Mouse (Mus musculus): ENCODE results near the gene Phc2. TPM values are rescaled to one million over a fixed set of nuclear protein-coding genes. Genes with fewer than 3 reads are reported as not detected.
A peak's percentile ranks its signal among the peaks of the same experiment; 100 is the strongest.

Phc2 gene
- polyA plus RNA-seq, 1 experiment from 2014 or later = 56.3 TPM

DNA sequence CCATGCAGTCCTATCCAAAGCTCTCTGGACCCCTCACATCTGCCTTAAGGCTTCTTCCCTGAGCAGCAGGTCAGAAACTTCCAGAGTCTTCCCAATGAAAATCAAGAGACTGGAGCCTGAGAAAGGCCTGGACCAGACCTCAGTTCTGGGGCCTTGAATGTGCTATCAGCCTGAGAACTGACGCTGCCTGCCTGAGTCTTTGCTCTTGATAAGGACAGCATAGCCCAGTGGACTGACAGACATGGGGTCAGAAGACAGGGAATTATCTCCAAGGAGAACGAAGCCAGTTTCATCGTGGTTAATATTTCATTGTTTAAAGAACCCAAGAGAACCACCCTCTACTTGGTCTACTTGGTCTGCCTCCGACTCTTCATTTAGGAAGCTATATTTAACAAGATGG, 128.1 kb downstream of the Phc2 start:
- H3K9me3 ChIP-seq (ENCODE audit: low read length) = no peaks in the 10 kb centered on the region
- no peak overlapping the region for H3K4me2 ChIP-seq (replicated peaks; ENCODE audit: low read depth, low read length)
- TF ChIP-seq CTCF (IDR thresholded peaks at IDR 0.05) (no peak), EP300 (IDR thresholded peaks at IDR 0.05) (no peak)
- 58% methylated on average over 4 of the region's 4 CpGs for WGBS
- peaks cover 21% of the 10 kb centered on the region for H3K36me3 ChIP-seq (ENCODE audit: insufficient read depth, low read length)
- DNase-seq (ENCODE audit: low spot score) (no peak), ATAC-seq (no peak)
- no peaks in the 10 kb centered on the region for H3K4me1 ChIP-seq (ENCODE audit: insufficient read depth, low read depth, low read length)
- no peaks in the 10 kb centered on the region for H3K27me3 ChIP-seq (replicated peaks; ENCODE audit: insufficient read depth, low read length)
- no peak overlapping the region for H3K4me3 ChIP-seq (ENCODE audit: low read depth, low read length)
- no peak overlapping the region for H3K27ac ChIP-seq (ENCODE audit: low read length)
- H3K9ac ChIP-seq (replicated peaks; ENCODE audit: low read depth) = no peak overlapping the region

- no peak for ATAC-seq
- 88% methylated on average over 15 of the region's 15 CpGs for WGBS
- Histone ChIP-seq H3K9ac (replicated peaks; ENCODE audit: low read depth) (no peak overlapping the region), H3K4me3 (ENCODE audit: low read depth, low read length) (no peak overlapping the region), H3K4me1 (ENCODE audit: insufficient read depth, low read depth, low read length) (no peaks in the 10 kb centered on the region), H3K27me3 (replicated peaks; ENCODE audit: insufficient read depth, low read length) (no peaks in the 10 kb centered on the region), H3K27ac (ENCODE audit: low read length) (no peak overlapping the region), H3K4me2 (replicated peaks; ENCODE audit: low read depth, low read length) (no peak overlapping the region), H3K9me3 (ENCODE audit: low read length) (no peaks in the 10 kb centered on the region), H3K36me3 (ENCODE audit: insufficient read depth, low read length) (peaks cover 21% of the 10 kb centered on the region)
- DNase-seq (ENCODE audit: low spot score) = no peak
- TF ChIP-seq EP300 (IDR thresholded peaks at IDR 0.05) (no peak), CTCF (IDR thresholded peaks at IDR 0.05) (no peak)
These were observed 130.6 kb downstream of the Phc2 start for GRCm38 (mm10) chr4:128784950-128785631.

DNA sequence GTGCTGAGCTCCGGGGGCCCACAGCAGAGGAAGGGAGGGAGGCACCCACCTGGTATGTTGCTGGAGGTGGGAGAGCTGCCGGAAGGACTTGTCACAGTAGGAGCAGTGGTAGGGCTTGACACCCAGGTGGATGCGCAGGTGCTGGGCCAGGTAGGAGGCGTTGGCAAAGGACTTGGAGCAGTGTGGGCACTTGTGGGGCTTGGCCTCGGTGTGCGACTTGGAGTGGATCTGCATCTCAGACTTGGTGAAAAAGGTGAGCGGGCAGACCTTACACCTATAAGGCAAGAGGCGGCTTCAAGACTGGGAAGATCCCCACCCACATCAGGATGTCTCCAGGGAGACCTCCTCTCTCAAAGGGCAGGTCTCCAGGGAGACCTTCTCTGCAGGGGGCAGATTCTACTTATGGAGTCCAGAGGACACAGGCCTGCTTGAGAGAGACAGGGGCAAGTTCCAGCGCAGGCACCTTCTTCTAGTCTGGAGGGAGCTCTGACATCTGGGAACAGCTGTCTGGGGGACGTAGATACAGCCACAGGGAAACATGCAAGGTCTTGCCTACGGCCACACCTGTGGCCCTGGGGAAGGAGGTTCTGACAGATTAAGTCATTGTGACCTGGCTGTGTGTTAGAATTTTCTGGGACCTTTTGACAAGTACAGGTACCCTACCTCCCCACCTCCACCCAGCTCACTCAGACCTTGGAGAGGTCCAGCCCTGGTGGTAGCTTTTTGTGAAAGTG, 131.6 kb downstream of the Phc2 start:
- DNase-seq (ENCODE audit: low spot score) (no peak), ATAC-seq (no peak)
- Histone ChIP-seq H3K4me1 (ENCODE audit: insufficient read depth, low read depth, low read length) (no peaks in the 10 kb centered on the region), H3K27ac (ENCODE audit: low read length) (no peak overlapping the region), H3K9ac (replicated peaks; ENCODE audit: low read depth) (no peak overlapping the region), H3K27me3 (replicated peaks; ENCODE audit: insufficient read depth, low read length) (no peaks in the 10 kb centered on the region), H3K36me3 (ENCODE audit: insufficient read depth, low read length) (peaks cover 21% of the 10 kb centered on the region), H3K4me3 (ENCODE audit: low read depth, low read length) (no peak overlapping the region), H3K9me3 (ENCODE audit: low read length) (no peaks in the 10 kb centered on the region), H3K4me2 (replicated peaks; ENCODE audit: low read depth, low read length) (no peak overlapping the region)
- WGBS = 94% methylated on average over 10 of the region's 11 CpGs
- TF ChIP-seq EP300 (IDR thresholded peaks at IDR 0.05) = no peak
- TF ChIP-seq CTCF (IDR thresholded peaks at IDR 0.05) = no peak

GRCm38 (mm10) chr4:128787023-128787939, 132.8 kb downstream of the Phc2 start:
- TF ChIP-seq CTCF (IDR thresholded peaks at IDR 0.05) (no peak), EP300 (IDR thresholded peaks at IDR 0.05) (no peak)
- no peak for ATAC-seq
- no peak for DNase-seq (ENCODE audit: low spot score)
- Histone ChIP-seq H3K4me3 (ENCODE audit: low read depth, low read length) (no peak overlapping the region), H3K27ac (ENCODE audit: low read length) (no peak overlapping the region), H3K27me3 (replicated peaks; ENCODE audit: insufficient read depth, low read length) (no peaks in the 10 kb centered on the region), H3K4me1 (ENCODE audit: insufficient read depth, low read depth, low read length) (no peaks in the 10 kb centered on the region), H3K36me3 (ENCODE audit: insufficient read depth, low read length) (peaks cover 18% of the 10 kb centered on the region), H3K9me3 (ENCODE audit: low read length) (no peaks in the 10 kb centered on the region), H3K9ac (replicated peaks; ENCODE audit: low read depth) (no peak overlapping the region), H3K4me2 (replicated peaks; ENCODE audit: low read depth, low read length) (no peak overlapping the region)
- 92% methylated on average over 24 of the region's 24 CpGs for WGBS

DNA sequence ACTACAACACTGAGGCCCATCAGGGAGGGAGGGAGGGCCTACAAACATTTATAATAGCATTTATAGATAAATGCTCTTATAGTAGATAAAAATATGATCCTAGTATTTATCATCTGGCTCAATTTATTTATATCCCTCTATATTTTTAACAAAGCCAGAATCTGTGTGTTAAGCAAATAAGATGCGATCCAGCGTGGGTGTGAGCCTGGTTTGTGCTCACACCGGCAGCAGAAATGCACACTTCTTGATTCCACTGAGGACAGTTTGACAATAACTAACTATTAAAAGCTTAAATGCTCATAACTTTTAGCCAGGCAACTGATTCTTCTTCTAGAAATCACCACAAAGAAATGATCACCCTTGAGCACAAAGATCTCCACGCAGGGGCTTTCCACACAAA, 133.6 kb downstream of the Phc2 start:
- no peak for DNase-seq (ENCODE audit: low spot score)
- no peak for TF ChIP-seq CTCF (IDR thresholded peaks at IDR 0.05)
- TF ChIP-seq EP300 (IDR thresholded peaks at IDR 0.05) = no peak
- Histone ChIP-seq H3K4me3 (ENCODE audit: low read depth, low read length) (no peak overlapping the region), H3K27ac (ENCODE audit: low read length) (no peak overlapping the region), H3K4me1 (ENCODE audit: insufficient read depth, low read depth, low read length) (no peaks in the 10 kb centered on the region), H3K27me3 (replicated peaks; ENCODE audit: insufficient read depth, low read length) (no peaks in the 10 kb centered on the region), H3K36me3 (ENCODE audit: insufficient read depth, low read length) (peaks cover 15% of the 10 kb centered on the region), H3K4me2 (replicated peaks; ENCODE audit: low read depth, low read length) (no peak overlapping the region), H3K9ac (replicated peaks; ENCODE audit: low read depth) (no peak overlapping the region), H3K9me3 (ENCODE audit: low read length) (no peaks in the 10 kb centered on the region)
- ATAC-seq = no peak
- WGBS = 94% methylated on average over 4 of the region's 4 CpGs

DNA sequence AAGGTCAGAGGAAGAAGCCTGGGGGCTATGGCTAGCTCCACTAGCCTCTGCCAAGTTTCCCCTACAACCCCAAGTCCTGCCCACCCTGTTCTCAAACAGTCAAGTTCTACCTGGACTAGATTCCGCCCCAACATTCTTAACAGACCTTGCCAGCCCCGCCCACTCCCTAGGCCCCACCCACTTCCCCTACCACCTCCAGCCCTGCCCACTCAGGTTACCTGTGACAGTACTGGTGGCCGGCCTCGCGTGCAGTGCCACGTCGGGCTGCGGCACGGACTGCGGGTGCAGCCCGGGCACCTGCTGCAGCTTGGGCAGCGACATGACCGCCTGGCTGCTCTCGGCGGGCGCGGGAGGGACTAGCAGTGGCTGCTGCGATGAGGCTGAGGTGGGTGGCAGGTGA, 135.1 kb downstream of the Phc2 start:
- Histone ChIP-seq H3K27me3 (replicated peaks; ENCODE audit: insufficient read depth, low read length) (no peaks in the 10 kb centered on the region), H3K9me3 (ENCODE audit: low read length) (no peaks in the 10 kb centered on the region), H3K4me2 (replicated peaks; ENCODE audit: low read depth, low read length) (peak overlapping the region; percentile 33; the same call in 1 of the 2 replicates), H3K4me3 (ENCODE audit: low read depth, low read length) (no peak overlapping the region), H3K36me3 (ENCODE audit: insufficient read depth, low read length) (peaks cover 15% of the 10 kb centered on the region), H3K27ac (ENCODE audit: low read length) (no peak overlapping the region), H3K4me1 (ENCODE audit: insufficient read depth, low read depth, low read length) (no peaks in the 10 kb centered on the region; the same call in 1 of the 2 replicates), H3K9ac (replicated peaks; ENCODE audit: low read depth) (no peak overlapping the region)
- WGBS = 47% methylated on average over 18 of the region's 18 CpGs
- DNase-seq (ENCODE audit: low spot score) (peak; percentile 76), ATAC-seq (peak; percentile 84)
- no peak for TF ChIP-seq EP300 (IDR thresholded peaks at IDR 0.05)
- TF ChIP-seq CTCF (IDR thresholded peaks at IDR 0.05) = no peak
